Mouse (Mus musculus) liver, adult (tissue): Measurements from ENCODE around the gene Nbea.

Experiments
- GATA4 ChIP-seq: IDR thresholded peaks from 2 replicates; pipeline ENCODE4 v1.6.1; 2014; ENCODE audit warnings: mild to moderate bottlenecking, low read length; ENCODE audit not compliant: insufficient replicate concordance

The Nbea gene

GRCm38 (mm10) chr3:55697174-55697573 lies 486.3 kb downstream of the Nbea start:
- no peak for TF ChIP-seq GATA4

DNA sequence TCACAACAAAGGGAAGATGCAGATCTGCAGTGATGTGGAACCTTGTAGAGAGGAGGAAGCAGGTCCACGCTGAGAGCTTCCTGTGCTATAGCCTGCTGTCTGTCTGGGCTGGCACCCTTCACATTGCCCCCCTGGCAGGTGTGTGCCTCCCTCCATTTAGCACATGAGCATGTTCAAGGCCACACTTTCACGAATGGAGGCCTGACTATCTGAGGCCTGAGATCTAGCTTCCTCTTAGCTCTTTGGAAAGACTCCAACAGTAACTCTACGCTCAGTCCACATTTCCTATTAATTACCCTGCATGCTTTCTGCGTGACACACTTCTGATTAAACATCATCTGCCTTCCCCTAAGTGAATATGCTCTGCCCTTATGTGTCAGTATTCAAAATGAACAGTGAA lies 490.4 kb downstream of the Nbea start:
- no peak for TF ChIP-seq GATA4

GRCm38 (mm10) chr3:55688098-55688497 lies 495.4 kb downstream of the Nbea start:
- no peak for TF ChIP-seq GATA4

GRCm38 (mm10) chr3:55686993-55687392 lies 496.5 kb downstream of the Nbea start:
- no peak for TF ChIP-seq GATA4

- TF ChIP-seq GATA4 = no peak
Measured at GRCm38 (mm10) chr3:55685627-55686026, 497.9 kb downstream of the Nbea start.

DNA sequence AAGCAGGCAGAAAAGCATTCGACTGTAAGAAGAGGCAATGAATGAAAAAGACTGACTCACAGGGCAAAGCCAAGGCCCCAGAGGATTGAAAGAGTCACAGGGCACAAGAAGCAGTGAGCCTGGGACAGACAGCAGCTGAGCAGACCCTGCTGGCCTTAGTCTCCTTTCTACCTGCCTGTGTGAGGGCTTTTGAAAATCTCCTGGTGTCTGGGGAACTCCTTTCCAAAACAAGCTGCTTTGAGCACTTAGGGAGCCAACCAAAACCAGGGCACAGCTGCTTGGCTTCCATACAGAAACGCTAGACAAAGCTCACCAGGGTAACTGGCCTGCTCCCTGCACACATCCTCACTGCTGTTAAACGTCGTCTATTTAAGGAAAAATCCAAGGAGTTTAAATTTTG lies 498.6 kb downstream of the Nbea start:
- TF ChIP-seq GATA4 = no peak

DNA sequence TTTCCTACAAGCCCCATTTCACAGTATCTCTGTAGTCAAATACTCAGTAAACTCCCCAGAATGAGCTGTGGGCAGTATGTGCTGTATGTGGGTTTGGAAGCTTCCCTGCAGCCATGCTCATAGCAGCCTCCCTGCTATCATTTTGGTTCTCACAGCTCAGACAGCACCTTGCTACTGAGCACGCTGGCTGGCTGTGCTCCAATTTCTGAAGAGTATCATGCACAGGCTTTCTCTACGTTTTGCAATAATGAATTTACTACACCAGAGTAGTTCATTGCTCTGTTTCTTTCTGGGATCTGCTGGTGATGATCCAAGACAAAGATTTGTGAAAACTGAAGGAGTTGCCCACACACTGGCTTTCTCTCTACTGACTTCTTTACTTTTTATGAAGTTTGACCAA lies 505.8 kb downstream of the Nbea start:
- TF ChIP-seq GATA4 = no peak

DNA sequence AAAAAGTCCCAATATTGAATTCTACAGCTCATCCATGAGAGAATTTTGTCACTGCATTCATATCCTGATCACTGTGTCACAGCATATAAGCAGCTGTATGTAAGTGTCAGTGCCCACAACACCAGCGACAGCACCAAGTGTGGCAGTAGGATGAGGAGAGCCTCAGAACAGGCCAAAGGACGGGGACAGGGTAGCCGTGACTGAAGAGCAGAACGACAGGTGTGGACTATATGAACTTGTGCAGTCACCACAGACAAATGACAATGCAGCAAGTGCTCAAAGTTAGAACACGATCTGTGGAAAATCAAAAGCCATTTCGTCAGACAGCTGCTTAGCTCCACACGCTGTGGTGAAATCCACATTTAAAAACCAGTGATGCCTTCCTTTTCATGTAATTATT lies 509.3 kb downstream of the Nbea start:
- TF ChIP-seq GATA4 = no peak

- no peak for TF ChIP-seq GATA4
Measured at GRCm38 (mm10) chr3:55667048-55667447, 516.5 kb downstream of the Nbea start.

DNA sequence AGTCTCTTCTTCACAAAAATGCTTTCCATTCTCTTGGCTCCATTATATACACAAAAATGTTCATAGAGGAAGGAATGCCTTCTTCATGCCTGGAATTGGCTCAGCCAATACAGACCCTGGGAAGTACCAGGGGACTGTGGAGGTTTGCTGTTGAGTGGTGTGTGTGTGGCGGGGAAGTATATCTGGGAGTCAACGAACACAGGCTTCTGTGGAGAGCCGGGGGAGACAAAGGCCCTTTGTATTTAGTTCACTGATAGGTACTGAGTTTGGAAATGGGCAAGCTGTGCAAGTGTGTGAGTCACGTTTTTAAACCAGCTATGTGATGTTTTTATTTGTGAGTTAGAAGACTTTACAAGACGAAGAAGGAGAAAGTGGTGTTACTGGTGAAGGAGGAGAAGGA lies 517.6 kb downstream of the Nbea start:
- no peak for TF ChIP-seq GATA4

DNA sequence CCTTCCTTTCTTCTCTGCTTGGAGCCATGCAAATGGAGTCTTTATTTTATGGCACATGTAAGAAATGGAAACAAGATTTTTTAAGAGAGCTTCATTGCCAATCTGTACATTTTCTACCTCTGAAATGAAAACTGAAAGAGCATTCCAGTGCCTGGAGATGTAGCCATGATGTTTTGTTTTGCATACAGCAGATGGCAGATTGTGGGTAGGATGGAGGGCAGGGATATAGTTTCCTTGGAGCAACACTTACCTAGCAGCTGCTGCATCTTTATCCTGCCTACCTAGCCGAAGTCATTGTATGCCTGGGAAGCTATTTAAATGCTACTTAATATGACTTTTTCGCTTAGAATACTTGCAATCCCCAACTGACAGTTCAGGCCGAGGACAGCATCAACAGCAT lies 518.8 kb downstream of the Nbea start:
- TF ChIP-seq GATA4 = no peak

DNA sequence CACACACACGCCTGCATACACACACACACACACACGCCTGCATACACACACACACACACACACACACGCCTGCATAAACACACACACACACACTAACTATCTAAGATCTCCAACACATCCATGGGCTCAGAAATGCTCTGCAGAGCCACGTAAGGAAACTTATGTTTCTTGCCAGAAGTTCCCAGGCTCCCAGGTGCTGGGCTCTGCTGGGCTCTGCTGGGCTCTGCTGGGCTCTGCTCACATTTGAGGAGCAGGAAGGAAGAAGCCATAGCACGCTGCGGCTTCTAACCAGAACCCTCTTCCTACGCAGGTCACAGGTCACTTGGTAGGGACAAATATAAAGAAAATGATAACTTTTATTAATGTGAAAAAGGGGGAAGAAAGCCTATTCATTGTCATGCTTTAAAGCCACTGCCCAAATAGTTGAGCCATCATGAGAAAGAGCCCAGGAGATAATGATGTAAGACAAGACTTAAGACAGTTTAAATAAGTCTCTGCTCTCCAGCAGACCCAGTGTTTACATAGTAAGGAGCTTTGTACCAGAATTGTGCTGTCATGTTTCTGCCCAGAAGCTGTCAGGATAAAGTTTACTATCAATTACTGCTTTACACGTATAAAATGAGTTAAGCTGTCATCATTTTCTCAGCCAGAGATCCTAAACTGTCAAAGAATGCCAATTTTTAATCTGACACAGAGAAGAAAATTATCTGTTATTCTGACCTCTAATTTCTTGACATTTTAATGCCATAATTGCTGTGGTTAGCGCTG lies 521.6 kb downstream of the Nbea start:
- TF ChIP-seq GATA4 = no peak

DNA sequence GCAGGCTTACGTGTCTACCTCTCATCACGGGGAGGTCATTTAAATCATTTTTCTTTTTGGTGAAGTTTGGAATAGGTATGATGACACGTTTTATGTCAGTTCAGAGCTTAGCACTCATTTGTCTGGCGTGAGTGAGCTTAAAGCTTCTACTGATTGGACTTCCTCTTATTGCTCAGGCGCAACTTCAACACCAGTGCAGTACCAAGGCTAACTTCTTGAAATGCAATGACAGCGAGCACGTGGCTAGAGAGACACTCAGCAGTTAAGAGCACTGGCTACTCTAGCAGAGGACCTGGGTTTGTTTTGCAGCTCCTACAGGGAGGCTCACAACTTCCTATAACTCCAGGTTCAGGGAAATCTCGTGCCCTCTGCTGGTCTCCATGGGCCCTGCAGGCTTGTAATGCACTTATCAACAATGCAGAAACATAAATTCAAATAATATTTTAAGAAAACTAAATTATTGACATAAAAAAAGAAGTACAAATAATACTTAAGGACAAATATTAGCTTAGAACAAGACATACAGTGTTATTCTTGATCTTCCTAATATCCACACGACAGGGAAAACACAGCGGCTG lies 523.2 kb downstream of the Nbea start:
- TF ChIP-seq GATA4 = no peak

- TF ChIP-seq GATA4 = no peak
Measured at GRCm38 (mm10) chr3:55659558-55660215, 523.8 kb downstream of the Nbea start.

DNA sequence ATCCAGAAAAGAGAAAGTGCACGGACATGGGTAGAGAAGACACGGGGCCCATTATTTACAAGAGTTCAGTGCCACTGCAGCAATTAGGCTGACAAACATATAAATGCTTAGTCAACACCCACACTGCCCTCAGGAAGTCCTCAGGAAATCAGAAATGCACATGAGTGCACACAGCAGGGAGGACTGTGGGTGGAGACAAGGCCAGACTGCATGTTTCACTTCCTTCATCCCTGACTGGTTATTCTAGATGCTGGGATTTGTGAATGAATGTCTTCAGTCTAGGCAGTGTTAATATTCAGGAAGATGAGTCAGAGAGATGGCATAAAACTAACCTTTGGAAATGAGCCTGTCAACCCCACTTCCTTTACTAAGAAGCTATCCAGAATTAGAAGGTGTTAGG lies 531.2 kb downstream of the Nbea start:
- TF ChIP-seq GATA4 = no peak

- TF ChIP-seq GATA4 = no peak
Measured at GRCm38 (mm10) chr3:55651877-55652276, 531.6 kb downstream of the Nbea start.
